Mouse (Mus musculus) stomach, embryonic 15.5 days (tissue): Measurements from ENCODE around the gene Slc22a1. TPM values are rescaled to one million over a fixed set of nuclear protein-coding genes. Genes with fewer than 3 reads are reported as not detected.
A peak's percentile ranks its signal among the peaks of the same experiment; 100 is the strongest.

Experiments used
- ATAC-seq: fragments of 200-750 bp; cut with Nextera tagmentation; 2 replicates; pipeline ENCODE4 v1.8.0; 2017; ENCODE audit warnings: low read depth, moderate number of reproducible peaks, moderate TSS enrichment; ENCODE audit not compliant: insufficient read depth, low FRiP score
- H3K27ac ChIP-seq: fragments of 300-500 bp; sonication (generic); 2 replicates; pipeline ENCODE4 v1.5.1; 2015; ENCODE audit warnings: mild to moderate bottlenecking, inconsistent platforms
- H3K27me3 ChIP-seq: fragments of 300-500 bp; sonication (generic); replicated peaks from 2 replicates; pipeline ENCODE4 v1.6.1; 2015; ENCODE audit warnings: inconsistent platforms
- H3K36me3 ChIP-seq: fragments of 300-500 bp; sonication (generic); 2 replicates; pipeline ENCODE4 v1.6.1; 2015; ENCODE audit warnings: inconsistent platforms
- H3K4me1 ChIP-seq: fragments of 300-500 bp; sonication (generic); 2 replicates; pipeline ENCODE4 v1.6.1; 2015; ENCODE audit warnings: inconsistent platforms
- H3K4me2 ChIP-seq: fragments of 300-500 bp; sonication (generic); 2 replicates; pipeline ENCODE4 v1.6.1; 2015; ENCODE audit warnings: mild to moderate bottlenecking, inconsistent platforms
- H3K4me3 ChIP-seq: fragments of 300-500 bp; sonication (generic); replicated peaks from 2 replicates; pipeline ENCODE4 v1.5.1; 2015; ENCODE audit warnings: inconsistent platforms
- H3K9ac ChIP-seq: fragments of 300-500 bp; sonication (generic); 2 replicates; pipeline ENCODE4 v1.6.1; 2015; ENCODE audit warnings: inconsistent platforms
- H3K9me3 ChIP-seq: fragments of 300-500 bp; sonication (generic); 2 replicates; pipeline ENCODE4 v1.6.1; 2016; ENCODE audit warnings: inconsistent platforms
- WGBS: fragments of 180-500 bp; shearing (Covaris S2); methylation state at CpG from one replicate; pipeline ENCODE4 v1.1.7; 2015; 5-methylcytosine and 5-hydroxymethylcytosine counted together
- polyA plus RNA-seq: library from polyadenylated mRNA; unstranded; fragments of >200 nt; fragmentation: Nextera tagmentation; extraction: Ambion mirVana; gene quantifications from 2 replicates; pipeline ENCODE4 v1.2.1, GENCODE M21; 2015

Slc22a1 gene
- polyA plus RNA-seq = 0.17 and 1.1 TPM in 2 replicates

DNA sequence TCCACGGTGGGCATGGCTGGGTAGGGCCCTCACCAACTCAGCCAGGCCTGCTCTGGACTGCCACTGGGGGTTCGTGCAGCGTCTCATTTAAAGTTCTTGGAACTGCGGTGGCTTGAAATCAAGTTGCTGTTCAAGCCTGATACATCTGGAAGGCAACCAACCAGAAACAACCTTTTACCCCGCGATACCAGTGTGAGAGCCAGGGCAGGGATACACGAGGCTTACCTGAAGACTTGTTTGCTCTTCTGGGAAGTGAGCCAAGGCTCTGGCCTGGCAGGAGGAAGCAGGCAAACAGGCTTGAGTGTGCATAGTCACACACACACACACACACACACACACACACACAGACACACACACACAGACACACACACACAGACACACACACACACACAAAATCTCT is at the start of gene Slc22a1:
Gene Slc22a1, minus strand, starts transcription at position 184 of the 400 bp plus-strand sequence.
- WGBS = 71% methylated on average over 7 of the region's 7 CpGs
- Histone ChIP-seq H3K4me2 (no peak within 1 kb of the TSS), H3K27ac (no peak within 1 kb of the TSS), H3K27me3 (no peaks in the 10 kb centered on the region), H3K9ac (no peak within 1 kb of the TSS), H3K9me3 (no peaks in the 10 kb centered on the region), H3K4me3 (no peak within 1 kb of the TSS), H3K4me1 (no peaks in the 10 kb centered on the region), H3K36me3 (no peaks in the 10 kb centered on the region)
- ATAC-seq = peak; percentile 68

DNA sequence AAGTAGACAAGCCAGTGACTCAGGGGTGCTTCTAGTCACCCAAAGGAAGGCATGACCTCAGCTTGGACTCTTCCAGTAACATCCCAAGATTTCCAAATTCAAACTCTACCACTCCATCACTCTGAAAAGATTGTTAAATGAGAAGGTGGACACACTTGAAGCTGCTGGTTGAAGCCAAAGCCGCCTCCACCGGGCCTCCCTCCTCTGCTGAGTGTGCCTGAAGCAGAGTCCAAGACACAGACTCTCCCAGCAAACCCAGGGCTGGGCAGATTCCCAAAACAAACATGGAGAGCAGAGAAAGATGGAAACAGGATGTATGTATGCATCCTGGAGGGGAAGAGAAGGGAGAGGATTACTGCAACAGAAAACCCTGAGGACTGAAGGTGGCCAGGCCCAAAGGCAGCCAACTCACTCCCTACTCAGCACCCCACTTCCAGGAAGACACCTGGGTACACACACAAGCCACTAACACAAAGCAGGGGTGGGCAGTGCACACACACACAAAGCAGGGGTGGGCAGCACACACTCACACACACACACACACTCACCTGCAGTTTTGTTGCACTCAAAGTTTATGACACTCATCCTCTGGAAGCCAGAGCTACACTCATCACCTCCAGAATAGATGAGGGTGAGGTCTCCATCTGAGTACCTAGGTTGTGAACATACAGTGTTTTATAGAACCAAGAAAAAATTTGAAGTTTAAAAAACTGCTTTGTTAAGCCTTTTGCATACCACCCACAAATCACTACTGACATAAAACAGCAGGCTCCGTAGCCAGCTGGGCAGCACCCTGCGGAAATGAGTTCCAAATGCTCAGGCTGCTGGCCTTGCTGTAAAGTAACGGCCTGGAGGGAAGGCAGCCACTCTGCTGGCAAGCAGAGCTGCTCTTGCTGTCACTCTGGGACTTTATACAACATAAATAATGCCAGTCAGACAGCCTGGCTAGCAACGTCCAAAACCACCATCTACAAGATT is 49.4 kb upstream of the Slc22a1 start:
- H3K4me3 ChIP-seq = no peak overlapping the region
- peaks cover 7% of the 10 kb centered on the region for H3K36me3 ChIP-seq
- peak overlapping the region; percentile 89 for H3K27ac ChIP-seq
- no peak overlapping the region for H3K4me2 ChIP-seq
- no peaks in the 10 kb centered on the region for H3K27me3 ChIP-seq
- H3K9ac ChIP-seq = no peak overlapping the region
- peak; percentile 29; the same call in 1 of the 2 replicates for ATAC-seq
- 30% methylated on average over 6 of the region's 6 CpGs for WGBS
- no peaks in the 10 kb centered on the region for H3K9me3 ChIP-seq
- peaks cover 38% of the 10 kb centered on the region for H3K4me1 ChIP-seq

- peak; percentile 77 for ATAC-seq
- Histone ChIP-seq H3K4me1 (peaks cover 38% of the 10 kb centered on the region), H3K36me3 (peaks cover 9% of the 10 kb centered on the region), H3K9ac (no peak overlapping the region), H3K4me2 (no peak overlapping the region), H3K9me3 (no peaks in the 10 kb centered on the region), H3K27ac (peak overlapping the region; percentile 89), H3K27me3 (no peaks in the 10 kb centered on the region), H3K4me3 (no peak overlapping the region)
- WGBS = 58% methylated on average over 5 of the region's 5 CpGs
These were observed 48.5 kb upstream of the Slc22a1 start for GRCm38 (mm10) chr17:12723986-12724766.

GRCm38 (mm10) chr17:12722622-12723021 is 47.0 kb upstream of the Slc22a1 start:
- H3K27ac ChIP-seq = peak overlapping the region; percentile 58
- 49% methylated on average over 8 of the region's 8 CpGs for WGBS
- peaks cover 39% of the 10 kb centered on the region for H3K4me1 ChIP-seq
- no peaks in the 10 kb centered on the region for H3K27me3 ChIP-seq
- peak; percentile 67 for ATAC-seq
- H3K4me2 ChIP-seq = no peak overlapping the region
- peaks cover 13% of the 10 kb centered on the region for H3K36me3 ChIP-seq
- no peaks in the 10 kb centered on the region for H3K9me3 ChIP-seq
- no peak overlapping the region for H3K4me3 ChIP-seq
- no peak overlapping the region for H3K9ac ChIP-seq

GRCm38 (mm10) chr17:12721118-12721886 is 45.7 kb upstream of the Slc22a1 start:
- Histone ChIP-seq H3K27me3 (no peaks in the 10 kb centered on the region), H3K9ac (no peak overlapping the region), H3K36me3 (peaks cover 18% of the 10 kb centered on the region), H3K9me3 (no peaks in the 10 kb centered on the region), H3K4me3 (no peak overlapping the region), H3K4me2 (no peak overlapping the region), H3K4me1 (peaks cover 37% of the 10 kb centered on the region), H3K27ac (peak overlapping the region; percentile 45)
- WGBS = 74% methylated on average over 5 of the region's 5 CpGs
- no peak for ATAC-seq

GRCm38 (mm10) chr17:12718251-12718650 is 42.6 kb upstream of the Slc22a1 start:
- Histone ChIP-seq H3K27me3 (no peaks in the 10 kb centered on the region), H3K4me1 (peaks cover 11% of the 10 kb centered on the region; the same call in 1 of the 2 replicates), H3K4me2 (no peak overlapping the region), H3K9me3 (no peaks in the 10 kb centered on the region), H3K9ac (no peak overlapping the region), H3K36me3 (peaks cover 18% of the 10 kb centered on the region), H3K27ac (peak overlapping the region; percentile 52; the same call in 1 of the 2 replicates), H3K4me3 (no peak overlapping the region)
- ATAC-seq = no peak
- WGBS = 51% methylated on average over 7 of the region's 7 CpGs

- H3K4me2 ChIP-seq = no peak overlapping the region
- peaks cover 6% of the 10 kb centered on the region; the same call in 1 of the 2 replicates for H3K4me1 ChIP-seq
- H3K9ac ChIP-seq = no peak overlapping the region
- no peak for ATAC-seq
- H3K36me3 ChIP-seq = peaks cover 16% of the 10 kb centered on the region
- WGBS = 79% methylated on average over 4 of the region's 4 CpGs
- H3K27me3 ChIP-seq = no peaks in the 10 kb centered on the region
- H3K9me3 ChIP-seq = no peaks in the 10 kb centered on the region
- H3K27ac ChIP-seq = peak overlapping the region; percentile 52; the same call in 1 of the 2 replicates
- H3K4me3 ChIP-seq = no peak overlapping the region
These were observed 41.8 kb upstream of the Slc22a1 start for GRCm38 (mm10) chr17:12717445-12717844.

DNA sequence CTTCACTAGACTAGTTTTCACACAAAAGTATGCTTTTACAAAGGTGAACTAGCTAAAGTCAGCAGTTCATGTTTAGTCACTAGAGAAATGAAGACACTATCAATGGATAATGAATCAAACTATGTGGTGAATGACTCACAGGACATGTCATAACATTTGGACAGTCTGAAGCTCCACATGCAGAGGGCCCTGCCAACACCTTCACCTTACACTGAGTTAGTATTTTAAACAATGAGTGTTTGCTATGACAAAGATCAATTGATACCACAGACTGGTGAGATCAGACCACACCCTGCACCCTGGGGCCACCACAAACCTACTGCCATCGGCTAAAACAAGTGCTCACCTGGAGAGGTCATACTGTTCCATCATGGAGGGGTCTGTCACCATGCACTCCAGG is 39.4 kb upstream of the Slc22a1 start:
- H3K9ac ChIP-seq = no peak overlapping the region
- H3K36me3 ChIP-seq = peaks cover 22% of the 10 kb centered on the region
- no peaks in the 10 kb centered on the region for H3K27me3 ChIP-seq
- no peak overlapping the region for H3K4me2 ChIP-seq
- no peaks in the 10 kb centered on the region for H3K9me3 ChIP-seq
- WGBS = 46% methylated on average over 1 of the region's 1 CpGs
- no peak overlapping the region for H3K27ac ChIP-seq
- ATAC-seq = no peak
- H3K4me3 ChIP-seq = no peak overlapping the region
- H3K4me1 ChIP-seq = 0 out of 2 replicates have a peak, but pooled peaks cover 4% of the 10 kb centered on the region

GRCm38 (mm10) chr17:12714080-12714561 is 38.5 kb upstream of the Slc22a1 start:
- Histone ChIP-seq H3K9me3 (no peaks in the 10 kb centered on the region), H3K36me3 (peaks cover 21% of the 10 kb centered on the region), H3K9ac (no peak overlapping the region), H3K27ac (no peak overlapping the region), H3K27me3 (no peaks in the 10 kb centered on the region), H3K4me1 (0 out of 2 replicates have a peak, but pooled peaks cover 4% of the 10 kb centered on the region), H3K4me3 (no peak overlapping the region), H3K4me2 (no peak overlapping the region)
- 72% methylated on average over 5 of the region's 5 CpGs for WGBS
- ATAC-seq = no peak

DNA sequence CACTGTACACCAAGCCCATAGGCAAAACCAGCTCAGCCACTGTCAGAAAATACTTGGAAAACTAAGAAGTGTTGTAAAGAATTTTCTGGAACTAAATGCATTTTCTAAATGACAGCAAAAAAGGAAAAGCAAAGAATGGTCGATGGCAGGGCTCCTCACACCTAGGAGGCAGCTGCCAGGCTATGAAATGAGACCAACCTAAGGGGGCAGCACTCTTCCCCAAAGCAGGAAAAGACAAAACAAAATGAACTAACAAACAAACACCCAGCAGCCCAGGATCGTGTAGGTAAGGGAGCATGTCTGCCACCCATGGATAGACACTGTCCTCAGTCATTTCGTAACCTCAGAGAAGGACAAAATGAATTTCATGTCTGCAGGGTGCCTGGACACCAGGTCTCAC is 37.4 kb upstream of the Slc22a1 start:
- no peak for ATAC-seq

DNA sequence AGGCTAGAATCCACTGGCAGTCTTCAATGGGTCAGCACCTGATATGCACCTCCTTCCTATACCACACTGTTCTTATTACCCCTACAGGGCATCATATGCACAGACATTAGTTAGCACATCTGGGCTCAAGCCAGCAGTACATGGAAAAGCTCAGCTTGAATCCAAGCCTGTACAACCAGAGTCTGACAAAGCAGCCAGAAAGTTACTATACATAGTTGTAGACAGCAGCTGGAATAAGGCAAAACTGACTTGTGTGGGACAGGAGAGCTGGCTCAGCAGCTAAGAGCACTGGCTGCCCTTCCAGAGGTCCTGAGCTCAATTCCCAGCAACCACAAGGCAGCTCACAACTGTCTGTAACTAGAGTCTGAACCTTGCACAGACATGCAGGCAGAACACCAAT is 36.6 kb upstream of the Slc22a1 start:
- Histone ChIP-seq H3K4me1 (no peaks in the 10 kb centered on the region), H3K27me3 (no peaks in the 10 kb centered on the region), H3K4me2 (no peak overlapping the region), H3K27ac (no peak overlapping the region), H3K9ac (no peak overlapping the region), H3K4me3 (no peak overlapping the region), H3K36me3 (peaks cover 23% of the 10 kb centered on the region; the same call in 1 of the 2 replicates), H3K9me3 (no peaks in the 10 kb centered on the region)
- ATAC-seq = no peak

More for the DNA sequence above, 37.4 kb upstream of the Slc22a1 start:
- 73% methylated on average over 3 of the region's 3 CpGs for WGBS
- no peak overlapping the region for H3K4me3 ChIP-seq
- H3K27ac ChIP-seq = no peak overlapping the region
- H3K9me3 ChIP-seq = no peaks in the 10 kb centered on the region
- H3K9ac ChIP-seq = no peak overlapping the region
- H3K27me3 ChIP-seq = no peaks in the 10 kb centered on the region
- H3K36me3 ChIP-seq = peaks cover 22% of the 10 kb centered on the region; the same call in 1 of the 2 replicates
- H3K4me1 ChIP-seq = 0 out of 2 replicates have a peak, but pooled peaks cover 4% of the 10 kb centered on the region
- H3K4me2 ChIP-seq = no peak overlapping the region
